In the genomic region with DNA sequence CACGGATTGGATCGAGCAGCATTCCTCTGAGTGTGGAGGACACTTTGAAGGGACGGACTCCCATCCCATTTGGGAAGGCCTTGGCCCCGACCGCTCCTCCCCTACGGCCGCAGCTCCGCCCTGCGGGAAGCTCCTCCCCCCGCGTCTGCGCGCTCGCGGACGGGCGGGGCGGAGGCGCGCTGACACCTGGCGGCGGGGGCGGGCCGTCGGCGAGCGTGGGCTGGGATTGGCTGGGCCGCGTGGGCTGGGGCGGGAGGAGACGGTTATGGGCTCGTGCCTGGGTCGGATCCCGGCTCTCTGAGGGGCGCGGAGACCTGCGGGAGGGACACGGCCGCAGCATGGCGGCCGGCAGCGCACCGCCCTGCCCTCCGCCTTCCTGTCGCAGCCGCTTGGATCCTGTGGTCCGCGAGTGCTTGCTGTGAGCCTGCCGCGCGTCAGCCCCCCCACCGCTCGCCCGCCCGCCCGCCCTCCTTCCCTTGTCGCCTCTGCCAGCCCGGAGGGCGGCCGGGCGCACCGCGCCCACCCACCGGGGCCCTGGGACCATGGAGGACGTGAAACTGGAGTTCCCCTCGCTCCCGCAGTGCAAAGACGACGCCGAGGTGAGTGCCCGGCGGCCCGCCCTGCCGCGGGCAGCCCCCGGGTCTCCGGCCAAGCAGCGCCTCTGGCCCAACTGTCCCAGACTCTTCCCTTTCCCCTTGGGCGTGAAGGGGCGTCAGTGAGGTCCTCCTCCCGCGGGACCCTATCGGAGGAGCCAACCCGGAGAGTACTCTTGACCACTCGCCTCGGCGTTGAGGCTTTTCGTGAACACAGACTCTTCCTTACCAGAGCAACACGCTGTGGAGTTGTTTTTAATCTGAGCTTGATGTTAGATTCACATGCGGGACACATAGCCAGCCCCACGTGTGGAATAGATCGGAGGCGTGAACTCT, we compare ENCODE assay signal across 8 mouse cellular contexts. TPM values are rescaled to one million over a fixed set of nuclear protein-coding genes. Genes with fewer than 3 reads are reported as not detected.
DNase-seq lines count a peak whose midpoint lies in the region; ATAC-seq and TF ChIP-seq lines count a peak whose summit lies in the region.

A gene (plus strand): TSS at position 163 of the 929 bp plus-strand sequence.

- peak; percentile 82 for DNase-seq in c-Kit-negative CD71-positive TER-119-positive erythroid progenitor cells, embryonic 14.5 days (ENCODE audit: low read depth, low spot score)
- peak; percentile 94 for DNase-seq in forebrain, embryonic 10.5 days (ENCODE audit: extremely low spot score, low spot score)
- DNase-seq in kidney, postnatal 25 days: peak; percentile 95 to 98
- DNase-seq in liver, embryonic 14.5 days (ENCODE audit: low read depth in 3 of 3, low spot score in 3 of 3): peak; percentile 81 to 86 (median 85)
- peak; percentile 97 for DNase-seq in neural tube, embryonic 11.5 days (ENCODE audit: low spot score)
- peak; percentile 97 for DNase-seq in stomach, postnatal 0 days (ENCODE audit: low spot score)

- peak within 1 kb of the TSS; percentile 70 for H3K4me2 ChIP-seq in heart, embryonic 15.5 days
- peak within 1 kb of the TSS; percentile 94 for H3K4me2 ChIP-seq in liver, embryonic 14.5 days (ENCODE audit: low read depth)
- peak within 1 kb of the TSS; percentile 52 for H3K4me2 ChIP-seq in neural tube, embryonic 11.5 days (ENCODE audit: low read depth)
- H3K4me2 ChIP-seq in stomach, postnatal 0 days (replicated peaks; ENCODE audit: low read depth): peak within 1 kb of the TSS; percentile 71

- no peaks in the 10 kb centered on the region for H3K9me3 ChIP-seq in forebrain, embryonic 10.5 days
- H3K9me3 ChIP-seq in heart, embryonic 15.5 days (replicated peaks): no peaks in the 10 kb centered on the region
- H3K9me3 ChIP-seq in liver, embryonic 14.5 days (ENCODE audit: control insufficient read depth, low read length): no peaks in the 10 kb centered on the region
- H3K9me3 ChIP-seq in neural tube, embryonic 11.5 days (ENCODE audit: control insufficient read depth, low read length): no peaks in the 10 kb centered on the region
- no peaks in the 10 kb centered on the region for H3K9me3 ChIP-seq in stomach, postnatal 0 days (ENCODE audit: control insufficient read depth, low read length)

- no peaks in the 10 kb centered on the region for H3K27me3 ChIP-seq in forebrain, embryonic 10.5 days (ENCODE audit: poor library complexity, severe bottlenecking)
- no peaks in the 10 kb centered on the region for H3K27me3 ChIP-seq in heart, embryonic 15.5 days
- no peaks in the 10 kb centered on the region for H3K27me3 ChIP-seq in liver, embryonic 14.5 days (ENCODE audit: control insufficient read depth, insufficient read depth, low read length)
- no peaks in the 10 kb centered on the region for H3K27me3 ChIP-seq in neural tube, embryonic 11.5 days (ENCODE audit: control insufficient read depth, insufficient read depth, low read length)
- no peaks in the 10 kb centered on the region for H3K27me3 ChIP-seq in stomach, postnatal 0 days (ENCODE audit: control insufficient read depth, insufficient read depth, low read length)

- under 1% methylated on average over 85 of the region's 93 CpGs for WGBS in forebrain, embryonic 10.5 days
- under 1% methylated on average over 67 of the region's 93 CpGs for WGBS in heart, embryonic 15.5 days
- WGBS in liver, embryonic 14.5 days (ENCODE audit: insufficient replicate concordance): under 1% methylated on average over 69 of the region's 93 CpGs
- WGBS in neural tube, embryonic 11.5 days: under 1% methylated on average over 39 of the region's 93 CpGs
- WGBS in stomach, postnatal 0 days: under 1% methylated on average over 56 of the region's 93 CpGs

- H3K9ac ChIP-seq in heart, embryonic 15.5 days: peak within 1 kb of the TSS; percentile 80
- peak within 1 kb of the TSS; percentile 90 for H3K9ac ChIP-seq in liver, embryonic 14.5 days (replicated peaks)
- peak within 1 kb of the TSS; percentile 55 for H3K9ac ChIP-seq in neural tube, embryonic 11.5 days (ENCODE audit: low read length)
- H3K9ac ChIP-seq in stomach, postnatal 0 days (ENCODE audit: low read length): peak within 1 kb of the TSS; percentile 77

- peaks cover 41% of the 10 kb centered on the region for H3K36me3 ChIP-seq in forebrain, embryonic 10.5 days (replicated peaks)
- peaks cover 21% of the 10 kb centered on the region for H3K36me3 ChIP-seq in heart, embryonic 15.5 days
- H3K36me3 ChIP-seq in liver, embryonic 14.5 days (replicated peaks; ENCODE audit: control insufficient read depth, insufficient read depth, low read depth): peaks cover 20% of the 10 kb centered on the region
- peaks cover 2% of the 10 kb centered on the region for H3K36me3 ChIP-seq in neural tube, embryonic 11.5 days (ENCODE audit: control insufficient read depth, insufficient read depth, low read length)
- peaks cover 11% of the 10 kb centered on the region for H3K36me3 ChIP-seq in stomach, postnatal 0 days (ENCODE audit: control insufficient read depth, insufficient read depth, low read length)

- no peak for TF ChIP-seq EP300 in liver, embryonic 14.5 days (IDR thresholded peaks at IDR 0.05; ENCODE audit: low read depth)
- TF ChIP-seq EP300 in stomach, postnatal 0 days (optimal IDR thresholded peaks at IDR 0.05): no peak

- no peak for TF ChIP-seq CTCF in liver, embryonic 14.5 days (IDR thresholded peaks at IDR 0.05; ENCODE audit: low read depth)
- peak; percentile 19; the same call in 1 of the 2 replicates for TF ChIP-seq CTCF in stomach, postnatal 0 days (IDR thresholded peaks at IDR 0.05; ENCODE audit: low read depth)

- ATAC-seq in CD4-positive, CD25-positive, alpha-beta regulatory T cell, adult 4 months: peak; percentile 91
- ATAC-seq in heart, embryonic 15.5 days (replicated peaks; ENCODE audit: insufficient number of reproducible peaks, insufficient read depth, low FRiP score, low read depth): peak; percentile 98
- ATAC-seq in liver, embryonic 14.5 days (ENCODE audit: insufficient read depth): peak; percentile 99
- peak; percentile 98 for ATAC-seq in neural tube, embryonic 11.5 days (ENCODE audit: insufficient read depth, low FRiP score, low TSS enrichment)
- ATAC-seq in stomach, postnatal 0 days (ENCODE audit: low FRiP score, low TSS enrichment): peak; percentile 99

- H3K4me3 ChIP-seq in forebrain, embryonic 10.5 days: peak within 1 kb of the TSS; percentile 84
- peak within 1 kb of the TSS; percentile 78 for H3K4me3 ChIP-seq in heart, embryonic 15.5 days
- peak within 1 kb of the TSS; percentile 86 to 91 for H3K4me3 ChIP-seq in liver, embryonic 14.5 days (ENCODE audit: insufficient read depth in 1 of 2, low read depth in 2 of 2, low read length in 2 of 2)
- H3K4me3 ChIP-seq in neural tube, embryonic 11.5 days (ENCODE audit: low read depth, low read length): peak within 1 kb of the TSS; percentile 54
- peak within 1 kb of the TSS; percentile 71 for H3K4me3 ChIP-seq in stomach, postnatal 0 days (ENCODE audit: low read depth, low read length)

- peak within 1 kb of the TSS; percentile 90 for H3K27ac ChIP-seq in forebrain, embryonic 10.5 days
- peak within 1 kb of the TSS; percentile 87 for H3K27ac ChIP-seq in heart, embryonic 15.5 days
- peak within 1 kb of the TSS; percentile 39 for H3K27ac ChIP-seq in liver, embryonic 14.5 days
- H3K27ac ChIP-seq in neural tube, embryonic 11.5 days (ENCODE audit: low read depth, low read length): peak within 1 kb of the TSS; percentile 24; the same call in 1 of the 2 replicates
- peak within 1 kb of the TSS; percentile 73 for H3K27ac ChIP-seq in stomach, postnatal 0 days (replicated peaks)

- H3K4me1 ChIP-seq in forebrain, embryonic 10.5 days: peaks cover 25% of the 10 kb centered on the region
- peaks cover 14% of the 10 kb centered on the region for H3K4me1 ChIP-seq in heart, embryonic 15.5 days (replicated peaks)
- 0 out of 4 replicates have a peak, but pooled peaks cover 0 to 3% of the 10 kb centered on the region in 2 experiments for H3K4me1 ChIP-seq in liver, embryonic 14.5 days (replicated peaks; ENCODE audit: control insufficient read depth in 2 of 2, insufficient read depth in 2 of 2, low read length in 1 of 2)
- H3K4me1 ChIP-seq in neural tube, embryonic 11.5 days (ENCODE audit: control insufficient read depth, insufficient read depth, low read length): no peaks in the 10 kb centered on the region; the same call in 1 of the 2 replicates
- no peaks in the 10 kb centered on the region for H3K4me1 ChIP-seq in stomach, postnatal 0 days (replicated peaks; ENCODE audit: control insufficient read depth, insufficient read depth)

RNA-seq across cellular contexts. Expression of the gene that starts here (rescaled TPM):
- 10 to 100 TPM; 18.3 to 23.8 TPM for polyA plus RNA-seq in CD4-positive, CD25-positive, alpha-beta regulatory T cell, adult 4 months (2017; shearing (Covaris generic))
- 37.0 and 38.2 TPM in 2 replicates for polyA plus RNA-seq in forebrain, embryonic 10.5 days (2016; fragmentation: Nextera tagmentation; extraction: Ambion mirVana)
- polyA plus RNA-seq in heart, embryonic 15.5 days (2015; fragmentation: Nextera tagmentation; extraction: Ambion mirVana): 58.8 and 61.1 TPM in 2 replicates
- 2.4 and 3.8 TPM in 2 replicates for polyA plus RNA-seq in liver, embryonic 14.5 days (2012; rRNA removed)
- 15.5 and 21.3 TPM in 2 replicates for polyA plus RNA-seq in liver, embryonic 14.5 days (2014; fragmentation: Nextera tagmentation; extraction: Ambion mirVana)
- polyA plus RNA-seq in neural tube, embryonic 11.5 days (2014; fragmentation: Nextera tagmentation; extraction: Ambion mirVana): 35.6 and 38.8 TPM in 2 replicates
- 48.8 and 50.6 TPM in 2 replicates for polyA plus RNA-seq in stomach, postnatal 0 days (2015; fragmentation: Nextera tagmentation; extraction: Ambion mirVana)

Comparison
In these comparisons a context has a peak if more than half of its experiments do, and no peak if none do; other contexts are left out.
1. Peak in every context shown above with its lines: DNase-seq, ATAC-seq, H3K4me3 ChIP-seq and H3K27ac ChIP-seq.
2. H3K27ac ChIP-seq: peak in every context shown above with its lines; median percentile 90 in forebrain, embryonic 10.5 days; 87 in heart, embryonic 15.5 days; 73 in stomach, postnatal 0 days; 39 in liver, embryonic 14.5 days; 24 in neural tube, embryonic 11.5 days.